Mouse (Mus musculus) myocyte (in vitro differentiated cells): Measurements from ENCODE around the gene Senp2. TPM values are rescaled to one million over a fixed set of nuclear protein-coding genes. Genes with fewer than 3 reads are reported as not detected.

ENCODE experiments used
- H3K27me3 ChIP-seq: one replicate; pipeline ENCODE4 v1.6.1; 2011; ENCODE audit not compliant: control insufficient read depth, insufficient read depth, insufficient read length
- H3K36me3 ChIP-seq: one replicate; pipeline ENCODE4 v1.6.1; 2011; ENCODE audit not compliant: control insufficient read depth, insufficient read depth
- H3K4me2 ChIP-seq: one replicate; pipeline ENCODE4 v1.6.1; 2011; ENCODE audit warnings: low read depth, control low read depth
- H3K4me3 ChIP-seq: one replicate; pipeline ENCODE4 v1.5.1; 2011; ENCODE audit warnings: mild to moderate bottlenecking, control low read depth, moderate library complexity
- H3K79me2 ChIP-seq: one replicate; pipeline ENCODE4 v1.6.1; 2011; ENCODE audit not compliant: control insufficient read depth, insufficient read depth
- H3ac ChIP-seq: one replicate; pipeline ENCODE4 v1.6.1; 2011; ENCODE audit not compliant: control insufficient read depth, insufficient read length
- CEBPB ChIP-seq: IDR thresholded peaks from 2 replicates; pipeline ENCODE4 v1.6.1; 2011; ENCODE audit warnings: mild to moderate bottlenecking, moderate library complexity; ENCODE audit not compliant: poor library complexity, insufficient read depth, severe bottlenecking
- E2F4 ChIP-seq: IDR thresholded peaks from one replicate; pipeline ENCODE4 v1.6.1; 2011; ENCODE audit warnings: mild to moderate bottlenecking, control low read depth, moderate library complexity; ENCODE audit not compliant: insufficient read depth
- MAX ChIP-seq: IDR thresholded peaks from one replicate; pipeline ENCODE4 v1.6.1; 2011; ENCODE audit warnings: low read depth, mild to moderate bottlenecking, control low read depth
- MYOD1 ChIP-seq, 3 experiments: IDR thresholded peaks; one replicate each; pipeline ENCODE4 v1.6.1; 2011; ENCODE audit warnings: control low read depth in 2 of 3, low read depth in 2 of 3, mild to moderate bottlenecking in 2 of 3, moderate library complexity in 1 of 3; ENCODE audit not compliant: insufficient read length in 2 of 3, control insufficient read depth in 1 of 3
- MYOG ChIP-seq, 3 experiments: IDR thresholded peaks; one replicate each; pipeline ENCODE4 v1.6.1; 2011; ENCODE audit warnings: control low read depth in 2 of 3, low read depth in 2 of 3, mild to moderate bottlenecking in 2 of 3; ENCODE audit not compliant: insufficient read length in 2 of 3, control insufficient read depth in 1 of 3, insufficient read depth in 1 of 3
- POLR2A ChIP-seq: IDR thresholded peaks from one replicate; pipeline ENCODE4 v1.6.1; 2011; ENCODE audit warnings: low read depth, mild to moderate bottlenecking, control low read depth, moderate library complexity; ENCODE audit not compliant: insufficient read length
- POLR2AphosphoS2 ChIP-seq: IDR thresholded peaks from one replicate; pipeline ENCODE4 v1.6.1; 2011; ENCODE audit warnings: low read depth, control low read depth; ENCODE audit not compliant: insufficient read length
- REST ChIP-seq: IDR thresholded peaks from one replicate; pipeline ENCODE4 v1.6.1; 2011; ENCODE audit warnings: mild to moderate bottlenecking, control low read depth, moderate library complexity; ENCODE audit not compliant: insufficient read depth, insufficient read length
- SRF ChIP-seq: IDR thresholded peaks from one replicate; pipeline ENCODE4 v1.6.1; 2011; ENCODE audit warnings: low read depth; ENCODE audit not compliant: control insufficient read depth, insufficient read length
- TCF12 ChIP-seq: IDR thresholded peaks from one replicate; pipeline ENCODE4 v1.6.1; 2011; ENCODE audit warnings: mild to moderate bottlenecking, control low read depth; ENCODE audit not compliant: poor library complexity, insufficient read depth, severe bottlenecking
- TCF3 ChIP-seq: IDR thresholded peaks from one replicate; pipeline ENCODE4 v1.6.1; 2011; ENCODE audit warnings: low read depth, control low read depth; ENCODE audit not compliant: insufficient read length
- USF1 ChIP-seq: IDR thresholded peaks from one replicate; pipeline ENCODE4 v1.6.1; 2011; ENCODE audit warnings: low read depth, mild to moderate bottlenecking, control low read depth, moderate library complexity
- polyA plus RNA-seq: library from polyadenylated mRNA; unstranded; fragments of >200 nt; fragmentation: generic; extraction: Trizol; gene quantifications from one replicate; pipeline ENCODE4 v1.2.1, GENCODE M21; 2012; ENCODE audit warnings: missing spikeins

Gene Senp2
- polyA plus RNA-seq, 1 experiment, result 12.0 TPM

- H3K79me2 ChIP-seq, result no peaks in the 10 kb centered on the region
- H3K4me2 ChIP-seq, result no peak overlapping the region
- TF ChIP-seq TCF3 (no peak), MYOD1 (IDR thresholded peaks at IDR 0.05; ENCODE audit: control insufficient read depth in 1 of 3, insufficient read length in 2 of 3, low read depth in 2 of 3) (no peak), E2F4 (no peak), POLR2AphosphoS2 (no peak), USF1 (no peak), CEBPB (no peak), SRF (no peak), TCF12 (no peak), REST (no peak), MYOG (IDR thresholded peaks at IDR 0.05; ENCODE audit: control insufficient read depth in 1 of 3, insufficient read depth in 1 of 3, insufficient read length in 2 of 3, low read depth in 2 of 3) (no peak), POLR2A (no peak), MAX (no peak)
- no peak overlapping the region for H3K4me3 ChIP-seq
- H3K27me3 ChIP-seq, result no peaks in the 10 kb centered on the region
- no peak overlapping the region for H3ac ChIP-seq
- peaks cover 41% of the 10 kb centered on the region for H3K36me3 ChIP-seq
These were observed 34.5 kb downstream of the Senp2 start for GRCm38 (mm10) chr16:22043830-22044229.

- H3K27me3 ChIP-seq, result no peaks in the 10 kb centered on the region
- TF ChIP-seq TCF3 (no peak), REST (no peak), USF1 (no peak), MAX (no peak), E2F4 (no peak), CEBPB (no peak), TCF12 (no peak), MYOG (IDR thresholded peaks at IDR 0.05; ENCODE audit: control insufficient read depth in 1 of 3, insufficient read depth in 1 of 3, insufficient read length in 2 of 3, low read depth in 2 of 3) (no peak), MYOD1 (IDR thresholded peaks at IDR 0.05; ENCODE audit: control insufficient read depth in 1 of 3, insufficient read length in 2 of 3, low read depth in 2 of 3) (no peak), POLR2AphosphoS2 (no peak), POLR2A (no peak), SRF (no peak)
- no peak overlapping the region for H3ac ChIP-seq
- peaks cover 36% of the 10 kb centered on the region for H3K36me3 ChIP-seq
- no peak overlapping the region for H3K4me3 ChIP-seq
- no peak overlapping the region for H3K4me2 ChIP-seq
- no peaks in the 10 kb centered on the region for H3K79me2 ChIP-seq
These were observed 36.6 kb downstream of the Senp2 start for GRCm38 (mm10) chr16:22045930-22046329.

GRCm38 (mm10) chr16:22046739-22047366 lies 37.6 kb downstream of the Senp2 start:
- Histone ChIP-seq H3K27me3 (no peaks in the 10 kb centered on the region), H3K79me2 (no peaks in the 10 kb centered on the region), H3K4me3 (no peak overlapping the region), H3K36me3 (peaks cover 31% of the 10 kb centered on the region), H3K4me2 (no peak overlapping the region), H3ac (no peak overlapping the region)
- TF ChIP-seq MYOD1 (IDR thresholded peaks at IDR 0.05; ENCODE audit: control insufficient read depth in 1 of 3, insufficient read length in 2 of 3, low read depth in 2 of 3) (no peak), TCF12 (no peak), E2F4 (no peak), USF1 (no peak), POLR2AphosphoS2 (no peak)

GRCm38 (mm10) chr16:22053411-22053810 lies 44.1 kb downstream of the Senp2 start:
- no peak for TF ChIP-seq TCF12
- Histone ChIP-seq H3K79me2 (no peaks in the 10 kb centered on the region), H3K4me3 (no peak overlapping the region), H3ac (no peak overlapping the region), H3K27me3 (no peaks in the 10 kb centered on the region), H3K4me2 (no peak overlapping the region), H3K36me3 (peaks cover 10% of the 10 kb centered on the region)

GRCm38 (mm10) chr16:22057498-22057897 lies 48.2 kb downstream of the Senp2 start:
- Histone ChIP-seq H3K79me2 (no peaks in the 10 kb centered on the region), H3K4me2 (no peak overlapping the region), H3K4me3 (no peak overlapping the region), H3ac (no peak overlapping the region), H3K27me3 (no peaks in the 10 kb centered on the region), H3K36me3 (peaks cover 12% of the 10 kb centered on the region)
- TF ChIP-seq MYOG (IDR thresholded peaks at IDR 0.05; ENCODE audit: control insufficient read depth in 1 of 3, insufficient read depth in 1 of 3, insufficient read length in 2 of 3, low read depth in 2 of 3) (no peak), MAX (no peak), E2F4 (no peak), MYOD1 (IDR thresholded peaks at IDR 0.05; ENCODE audit: control insufficient read depth in 1 of 3, insufficient read length in 2 of 3, low read depth in 2 of 3) (no peak), CEBPB (no peak), USF1 (no peak), POLR2A (no peak), POLR2AphosphoS2 (no peak), REST (no peak), TCF12 (no peak), SRF (no peak), TCF3 (no peak)
